Mouse (Mus musculus) heart, embryonic 12.5 days (tissue): Measurements from ENCODE around the gene Rsph1. TPM values are rescaled to one million over a fixed set of nuclear protein-coding genes. Genes with fewer than 3 reads are reported as not detected.

Experiments used
- ATAC-seq: fragments of 200-750 bp; cut with Nextera tagmentation; 2 replicates; pipeline ENCODE4 v1.8.0; 2017; ENCODE audit warnings: moderate TSS enrichment, moderate library complexity; ENCODE audit not compliant: insufficient number of reproducible peaks, low FRiP score
- H3K27ac ChIP-seq: fragments of 300-500 bp; sonication (generic); 2 replicates; pipeline ENCODE4 v1.5.1; 2016; ENCODE audit warnings: mild to moderate bottlenecking, moderate library complexity; ENCODE audit not compliant: poor library complexity, severe bottlenecking
- H3K27me3 ChIP-seq: fragments of 300-500 bp; sonication (generic); replicated peaks from 2 replicates; pipeline ENCODE4 v1.6.1; 2016; ENCODE audit warnings: mild to moderate bottlenecking, moderate library complexity
- H3K36me3 ChIP-seq: fragments of 300-500 bp; sonication (generic); 2 replicates; pipeline ENCODE4 v1.6.1; 2016; ENCODE audit warnings: mild to moderate bottlenecking, moderate library complexity
- H3K4me1 ChIP-seq: fragments of 300-500 bp; sonication (generic); replicated peaks from 2 replicates; pipeline ENCODE4 v1.6.1; 2016; ENCODE audit warnings: mild to moderate bottlenecking
- H3K4me2 ChIP-seq: fragments of 300-500 bp; sonication (generic); 2 replicates; pipeline ENCODE4 v1.6.1; 2016; ENCODE audit warnings: mild to moderate bottlenecking, moderate library complexity
- H3K4me3 ChIP-seq: fragments of 300-500 bp; sonication (generic); 2 replicates; pipeline ENCODE4 v1.5.1; 2016; ENCODE audit warnings: mild to moderate bottlenecking
- H3K9ac ChIP-seq: fragments of 300-500 bp; sonication (generic); 2 replicates; pipeline ENCODE4 v1.6.1; 2016; ENCODE audit warnings: mild to moderate bottlenecking, moderate library complexity
- H3K9me3 ChIP-seq: fragments of 300-500 bp; sonication (generic); replicated peaks from 2 replicates; pipeline ENCODE4 v1.6.1; 2016; ENCODE audit warnings: mild to moderate bottlenecking, moderate library complexity
- WGBS: fragments of 180-500 bp; shearing (Covaris S2); methylation state at CpG from one replicate; pipeline ENCODE4 v1.1.7; 2016; 5-methylcytosine and 5-hydroxymethylcytosine counted together
- polyA plus RNA-seq: library from polyadenylated mRNA; unstranded; fragments of >200 nt; fragmentation: Nextera tagmentation; extraction: Ambion mirVana; gene quantifications from 2 replicates; pipeline ENCODE4 v1.2.1, GENCODE M21; 2016

The Rsph1 gene
- polyA plus RNA-seq, 1 experiment from 2014 or later: 1.6 TPM

GRCm38 (mm10) chr17:31300736-31301135 lies 23.6 kb upstream of the Rsph1 start:
- H3K4me3 ChIP-seq: no peak overlapping the region
- H3K4me1 ChIP-seq: peaks cover 44% of the 10 kb centered on the region
- no peak overlapping the region for H3K9ac ChIP-seq
- ATAC-seq: no peak
- H3K4me2 ChIP-seq: no peak overlapping the region
- no peaks in the 10 kb centered on the region for H3K36me3 ChIP-seq
- WGBS: 74% methylated on average over 3 of the region's 3 CpGs
- H3K27ac ChIP-seq: no peak overlapping the region
- no peaks in the 10 kb centered on the region for H3K9me3 ChIP-seq
- H3K27me3 ChIP-seq: 0 out of 2 replicates have a peak, but pooled peaks cover 5% of the 10 kb centered on the region

GRCm38 (mm10) chr17:31299981-31300380 lies 22.8 kb upstream of the Rsph1 start:
- Histone ChIP-seq H3K4me2 (no peak overlapping the region), H3K4me3 (no peak overlapping the region), H3K9me3 (no peaks in the 10 kb centered on the region), H3K36me3 (no peaks in the 10 kb centered on the region), H3K9ac (no peak overlapping the region), H3K27ac (no peak overlapping the region), H3K27me3 (peaks cover 12% of the 10 kb centered on the region; the same call in 1 of the 2 replicates), H3K4me1 (peaks cover 44% of the 10 kb centered on the region)
- no peak for ATAC-seq
- WGBS: 80% methylated on average over 4 of the region's 4 CpGs

- 61% methylated on average over 6 of the region's 6 CpGs for WGBS
- Histone ChIP-seq H3K27ac (no peak overlapping the region), H3K9ac (no peak overlapping the region)
Measured at GRCm38 (mm10) chr17:31298419-31299209, 21.4 kb upstream of the Rsph1 start.

GRCm38 (mm10) chr17:31297521-31297939 lies 20.3 kb upstream of the Rsph1 start:
- no peak overlapping the region for H3K9ac ChIP-seq
- ATAC-seq: no peak
- peaks cover 37% of the 10 kb centered on the region for H3K4me1 ChIP-seq
- H3K27ac ChIP-seq: no peak overlapping the region
- H3K36me3 ChIP-seq: no peaks in the 10 kb centered on the region
- 10% methylated on average over 7 of the region's 7 CpGs for WGBS
- H3K9me3 ChIP-seq: no peaks in the 10 kb centered on the region
- peaks cover 16% of the 10 kb centered on the region; the same call in 1 of the 2 replicates for H3K27me3 ChIP-seq
- peak overlapping the region; percentile 100 for H3K4me2 ChIP-seq
- no peak overlapping the region for H3K4me3 ChIP-seq

More at GRCm38 (mm10) chr17:31298419-31299209, 21.4 kb upstream of the Rsph1 start:
- peaks cover 16% of the 10 kb centered on the region; the same call in 1 of the 2 replicates for H3K27me3 ChIP-seq
- H3K4me3 ChIP-seq: no peak overlapping the region
- no peak for ATAC-seq
- H3K4me1 ChIP-seq: peaks cover 37% of the 10 kb centered on the region
- no peak overlapping the region for H3K4me2 ChIP-seq
- no peaks in the 10 kb centered on the region for H3K9me3 ChIP-seq
- H3K36me3 ChIP-seq: no peaks in the 10 kb centered on the region

GRCm38 (mm10) chr17:31295892-31296781 lies 19.0 kb upstream of the Rsph1 start:
- WGBS: 2% methylated on average over 68 of the region's 68 CpGs
- H3K9ac ChIP-seq: peak overlapping the region; percentile 76
- H3K4me3 ChIP-seq: peak overlapping the region; percentile 70
- peak; percentile 51 for ATAC-seq
- H3K4me2 ChIP-seq: peak overlapping the region; percentile 100
- no peak overlapping the region for H3K27ac ChIP-seq
- peaks cover 16% of the 10 kb centered on the region; the same call in 1 of the 2 replicates for H3K27me3 ChIP-seq
- no peaks in the 10 kb centered on the region for H3K9me3 ChIP-seq
- H3K4me1 ChIP-seq: peaks cover 37% of the 10 kb centered on the region
- no peaks in the 10 kb centered on the region for H3K36me3 ChIP-seq

GRCm38 (mm10) chr17:31295215-31295891 lies 18.2 kb upstream of the Rsph1 start:
- no peaks in the 10 kb centered on the region for H3K9me3 ChIP-seq
- peak overlapping the region; percentile 76 for H3K9ac ChIP-seq
- H3K36me3 ChIP-seq: no peaks in the 10 kb centered on the region
- 18% methylated on average over 25 of the region's 25 CpGs for WGBS
- H3K4me2 ChIP-seq: peak overlapping the region; percentile 100
- peaks cover 16% of the 10 kb centered on the region; the same call in 1 of the 2 replicates for H3K27me3 ChIP-seq
- peaks cover 37% of the 10 kb centered on the region for H3K4me1 ChIP-seq
- H3K27ac ChIP-seq: no peak overlapping the region
- 0 out of 2 replicates have a peak, but pooled peaks have one; percentile 7 for ATAC-seq
- H3K4me3 ChIP-seq: peak overlapping the region; percentile 70

- Histone ChIP-seq H3K36me3 (no peaks in the 10 kb centered on the region), H3K27me3 (peaks cover 16% of the 10 kb centered on the region; the same call in 1 of the 2 replicates), H3K9me3 (no peaks in the 10 kb centered on the region), H3K27ac (no peak overlapping the region), H3K4me2 (peak overlapping the region; percentile 100), H3K9ac (no peak overlapping the region), H3K4me1 (peaks cover 37% of the 10 kb centered on the region), H3K4me3 (no peak overlapping the region)
- 77% methylated on average over 15 of the region's 15 CpGs for WGBS
- no peak for ATAC-seq
Measured at GRCm38 (mm10) chr17:31294363-31295214, 17.4 kb upstream of the Rsph1 start.

GRCm38 (mm10) chr17:31290859-31291258 lies 13.7 kb upstream of the Rsph1 start:
- 62% methylated on average over 6 of the region's 6 CpGs for WGBS
- H3K9me3 ChIP-seq: no peaks in the 10 kb centered on the region
- ATAC-seq: no peak

GRCm38 (mm10) chr17:31290311-31290710 lies 13.1 kb upstream of the Rsph1 start:
- H3K4me1 ChIP-seq: peaks cover 7% of the 10 kb centered on the region; the same call in 1 of the 2 replicates
- no peak overlapping the region for H3K4me2 ChIP-seq

More at GRCm38 (mm10) chr17:31290859-31291258, 13.7 kb upstream of the Rsph1 start:
- Histone ChIP-seq H3K4me3 (no peak overlapping the region), H3K36me3 (no peaks in the 10 kb centered on the region), H3K27me3 (peaks cover 15% of the 10 kb centered on the region; the same call in 1 of the 2 replicates), H3K4me1 (peaks cover 12% of the 10 kb centered on the region; the same call in 1 of the 2 replicates), H3K9ac (no peak overlapping the region), H3K27ac (no peak overlapping the region), H3K4me2 (no peak overlapping the region)

More at GRCm38 (mm10) chr17:31290311-31290710, 13.1 kb upstream of the Rsph1 start:
- no peak overlapping the region for H3K4me3 ChIP-seq
- H3K9me3 ChIP-seq: no peaks in the 10 kb centered on the region
- no peaks in the 10 kb centered on the region for H3K36me3 ChIP-seq
- no peak overlapping the region for H3K27ac ChIP-seq
- ATAC-seq: no peak
- H3K9ac ChIP-seq: no peak overlapping the region
- peaks cover 10% of the 10 kb centered on the region; the same call in 1 of the 2 replicates for H3K27me3 ChIP-seq
